Mouse (Mus musculus): ENCODE results near the gene Armh1. TPM values are rescaled to one million over a fixed set of nuclear protein-coding genes. Genes with fewer than 3 reads are reported as not detected.

Armh1 gene
- polyA plus RNA-seq, 1 experiment from 2014 or later = 0.86 TPM

- WGBS = 36% methylated on average over 6 of the region's 6 CpGs
- Histone ChIP-seq H3K27ac (ENCODE audit: low read depth, low read length) (no peak overlapping the region), H3K9me3 (ENCODE audit: control insufficient read depth, low read length) (no peaks in the 10 kb centered on the region), H3K9ac (replicated peaks; ENCODE audit: low read depth, low read length) (no peak overlapping the region), H3K36me3 (ENCODE audit: control insufficient read depth, insufficient read depth, low read length) (no peaks in the 10 kb centered on the region), H3K4me1 (ENCODE audit: control insufficient read depth, insufficient read depth, low read length) (no peaks in the 10 kb centered on the region), H3K4me2 (ENCODE audit: low read depth, low read length) (no peak overlapping the region), H3K4me3 (ENCODE audit: low read depth, low read length) (no peak overlapping the region), H3K27me3 (ENCODE audit: control insufficient read depth, insufficient read depth, low read length) (no peaks in the 10 kb centered on the region)
- ATAC-seq (ENCODE audit: low read depth) = no peak
Observed at GRCm38 (mm10) chr4:117254672-117255071, 2.7 kb upstream of the Armh1 start.

- H3K36me3 ChIP-seq (ENCODE audit: control insufficient read depth, insufficient read depth, low read length) = no peaks in the 10 kb centered on the region
- H3K9me3 ChIP-seq (ENCODE audit: control insufficient read depth, low read length) = no peaks in the 10 kb centered on the region
- H3K27me3 ChIP-seq (ENCODE audit: control insufficient read depth, insufficient read depth, low read length) = no peaks in the 10 kb centered on the region
- no peak overlapping the region for H3K4me2 ChIP-seq (ENCODE audit: low read depth, low read length)
- no peaks in the 10 kb centered on the region for H3K4me1 ChIP-seq (ENCODE audit: control insufficient read depth, insufficient read depth, low read length)
- 69% methylated on average over 5 of the region's 5 CpGs for WGBS
- ATAC-seq (ENCODE audit: low read depth) = no peak
- no peak overlapping the region for H3K4me3 ChIP-seq (ENCODE audit: low read depth, low read length)
- H3K27ac ChIP-seq (ENCODE audit: low read depth, low read length) = no peak overlapping the region
- no peak overlapping the region for H3K9ac ChIP-seq (replicated peaks; ENCODE audit: low read depth, low read length)
Observed at GRCm38 (mm10) chr4:117254017-117254627, 2.2 kb upstream of the Armh1 start.

GRCm38 (mm10) chr4:117253218-117254016 lies 1.5 kb upstream of the Armh1 start:
- Histone ChIP-seq H3K4me2 (ENCODE audit: low read depth, low read length) (no peak overlapping the region), H3K9me3 (ENCODE audit: control insufficient read depth, low read length) (no peaks in the 10 kb centered on the region), H3K27ac (ENCODE audit: low read depth, low read length) (no peak overlapping the region), H3K36me3 (ENCODE audit: control insufficient read depth, insufficient read depth, low read length) (no peaks in the 10 kb centered on the region), H3K4me1 (ENCODE audit: control insufficient read depth, insufficient read depth, low read length) (no peaks in the 10 kb centered on the region), H3K27me3 (ENCODE audit: control insufficient read depth, insufficient read depth, low read length) (no peaks in the 10 kb centered on the region), H3K9ac (replicated peaks; ENCODE audit: low read depth, low read length) (no peak overlapping the region), H3K4me3 (ENCODE audit: low read depth, low read length) (no peak overlapping the region)
- WGBS = 59% methylated on average over 12 of the region's 12 CpGs
- no peak for ATAC-seq (ENCODE audit: low read depth)

- Histone ChIP-seq H3K4me2 (ENCODE audit: low read depth, low read length) (peak overlapping the region; percentile 52; the same call in 1 of the 2 replicates), H3K9ac (replicated peaks; ENCODE audit: low read depth, low read length) (no peak overlapping the region), H3K4me1 (ENCODE audit: control insufficient read depth, insufficient read depth, low read length) (no peaks in the 10 kb centered on the region), H3K27ac (ENCODE audit: low read depth, low read length) (no peak overlapping the region), H3K4me3 (ENCODE audit: low read depth, low read length) (peak overlapping the region; percentile 59; the same call in 1 of the 2 replicates), H3K9me3 (ENCODE audit: control insufficient read depth, low read length) (no peaks in the 10 kb centered on the region), H3K27me3 (ENCODE audit: control insufficient read depth, insufficient read depth, low read length) (no peaks in the 10 kb centered on the region), H3K36me3 (ENCODE audit: control insufficient read depth, insufficient read depth, low read length) (no peaks in the 10 kb centered on the region)
- WGBS = 89% methylated on average over 5 of the region's 5 CpGs
- no peak for ATAC-seq (ENCODE audit: low read depth)
Observed at GRCm38 (mm10) chr4:117252755-117253154, 830 bp upstream of the Armh1 start.

GRCm38 (mm10) chr4:117252351-117252750 lies 426 bp upstream of the Armh1 start:
- ATAC-seq (ENCODE audit: low read depth) = 0 out of 2 replicates have a peak, but pooled peaks have one; percentile 35
- no peaks in the 10 kb centered on the region for H3K27me3 ChIP-seq (ENCODE audit: control insufficient read depth, insufficient read depth, low read length)
- WGBS = 30% methylated on average over 5 of the region's 5 CpGs
- H3K4me2 ChIP-seq (ENCODE audit: low read depth, low read length) = peak overlapping the region; percentile 52
- no peaks in the 10 kb centered on the region for H3K36me3 ChIP-seq (ENCODE audit: control insufficient read depth, insufficient read depth, low read length)
- H3K27ac ChIP-seq (ENCODE audit: low read depth, low read length) = peak overlapping the region; percentile 41; the same call in 1 of the 2 replicates
- H3K4me1 ChIP-seq (ENCODE audit: control insufficient read depth, insufficient read depth, low read length) = no peaks in the 10 kb centered on the region
- H3K4me3 ChIP-seq (ENCODE audit: low read depth, low read length) = peak overlapping the region; percentile 59
- no peaks in the 10 kb centered on the region for H3K9me3 ChIP-seq (ENCODE audit: control insufficient read depth, low read length)
- peak overlapping the region; percentile 72 for H3K9ac ChIP-seq (replicated peaks; ENCODE audit: low read depth, low read length)

- H3K9me3 ChIP-seq (ENCODE audit: control insufficient read depth, low read length) = no peaks in the 10 kb centered on the region
- no peak overlapping the region for H3K4me3 ChIP-seq (ENCODE audit: low read depth, low read length)
- no peak overlapping the region for H3K9ac ChIP-seq (replicated peaks; ENCODE audit: low read depth, low read length)
- no peaks in the 10 kb centered on the region for H3K27me3 ChIP-seq (ENCODE audit: control insufficient read depth, insufficient read depth, low read length)
- H3K27ac ChIP-seq (ENCODE audit: low read depth, low read length) = no peak overlapping the region
- no peak overlapping the region for H3K4me2 ChIP-seq (ENCODE audit: low read depth, low read length)
- H3K36me3 ChIP-seq (ENCODE audit: control insufficient read depth, insufficient read depth, low read length) = no peaks in the 10 kb centered on the region
- 63% methylated on average over 1 of the region's 1 CpGs for WGBS
- ATAC-seq (ENCODE audit: low read depth) = no peak; the same call in 1 of the 2 replicates
- H3K4me1 ChIP-seq (ENCODE audit: control insufficient read depth, insufficient read depth, low read length) = no peaks in the 10 kb centered on the region
Observed at GRCm38 (mm10) chr4:117250982-117251381, 943 bp downstream of the Armh1 start.

- H3K9ac ChIP-seq (replicated peaks; ENCODE audit: low read depth, low read length) = no peak overlapping the region
- ATAC-seq (ENCODE audit: low read depth) = no peak
- no peak overlapping the region for H3K27ac ChIP-seq (ENCODE audit: low read depth, low read length)
- H3K27me3 ChIP-seq (ENCODE audit: control insufficient read depth, insufficient read depth, low read length) = no peaks in the 10 kb centered on the region
- no peaks in the 10 kb centered on the region for H3K9me3 ChIP-seq (ENCODE audit: control insufficient read depth, low read length)
- no peaks in the 10 kb centered on the region for H3K36me3 ChIP-seq (ENCODE audit: control insufficient read depth, insufficient read depth, low read length)
- no peak overlapping the region for H3K4me2 ChIP-seq (ENCODE audit: low read depth, low read length)
- H3K4me3 ChIP-seq (ENCODE audit: low read depth, low read length) = no peak overlapping the region
- WGBS = 62% methylated on average over 6 of the region's 6 CpGs
- no peaks in the 10 kb centered on the region for H3K4me1 ChIP-seq (ENCODE audit: control insufficient read depth, insufficient read depth, low read length)
Observed at GRCm38 (mm10) chr4:117240867-117241266, 11.1 kb downstream of the Armh1 start.

GRCm38 (mm10) chr4:117239153-117239552 lies 12.8 kb downstream of the Armh1 start:
- no peaks in the 10 kb centered on the region for H3K27me3 ChIP-seq (ENCODE audit: control insufficient read depth, insufficient read depth, low read length)
- no peak overlapping the region for H3K4me3 ChIP-seq (ENCODE audit: low read depth, low read length)
- H3K4me2 ChIP-seq (ENCODE audit: low read depth, low read length) = no peak overlapping the region
- H3K36me3 ChIP-seq (ENCODE audit: control insufficient read depth, insufficient read depth, low read length) = no peaks in the 10 kb centered on the region
- H3K9me3 ChIP-seq (ENCODE audit: control insufficient read depth, low read length) = no peaks in the 10 kb centered on the region
- H3K4me1 ChIP-seq (ENCODE audit: control insufficient read depth, insufficient read depth, low read length) = no peaks in the 10 kb centered on the region; the same call in 1 of the 2 replicates
- WGBS = 53% methylated on average over 2 of the region's 2 CpGs
- no peak for ATAC-seq (ENCODE audit: low read depth)
- H3K27ac ChIP-seq (ENCODE audit: low read depth, low read length) = no peak overlapping the region
- H3K9ac ChIP-seq (replicated peaks; ENCODE audit: low read depth, low read length) = no peak overlapping the region

GRCm38 (mm10) chr4:117235822-117236221 lies 16.1 kb downstream of the Armh1 start:
- H3K9me3 ChIP-seq (ENCODE audit: control insufficient read depth, low read length) = no peaks in the 10 kb centered on the region
- ATAC-seq (ENCODE audit: low read depth) = no peak
- no peak overlapping the region for H3K27ac ChIP-seq (ENCODE audit: low read depth, low read length)
- no peaks in the 10 kb centered on the region for H3K36me3 ChIP-seq (ENCODE audit: control insufficient read depth, insufficient read depth, low read length)
- H3K4me1 ChIP-seq (ENCODE audit: control insufficient read depth, insufficient read depth, low read length) = no peaks in the 10 kb centered on the region; the same call in 1 of the 2 replicates
- no peaks in the 10 kb centered on the region for H3K27me3 ChIP-seq (ENCODE audit: control insufficient read depth, insufficient read depth, low read length)
- no peak overlapping the region for H3K4me3 ChIP-seq (ENCODE audit: low read depth, low read length)
- no peak overlapping the region for H3K9ac ChIP-seq (replicated peaks; ENCODE audit: low read depth, low read length)
- H3K4me2 ChIP-seq (ENCODE audit: low read depth, low read length) = no peak overlapping the region
- 64% methylated on average over 4 of the region's 4 CpGs for WGBS
